9 mouse cellular contexts compared by ENCODE assay signal in the genomic region with DNA sequence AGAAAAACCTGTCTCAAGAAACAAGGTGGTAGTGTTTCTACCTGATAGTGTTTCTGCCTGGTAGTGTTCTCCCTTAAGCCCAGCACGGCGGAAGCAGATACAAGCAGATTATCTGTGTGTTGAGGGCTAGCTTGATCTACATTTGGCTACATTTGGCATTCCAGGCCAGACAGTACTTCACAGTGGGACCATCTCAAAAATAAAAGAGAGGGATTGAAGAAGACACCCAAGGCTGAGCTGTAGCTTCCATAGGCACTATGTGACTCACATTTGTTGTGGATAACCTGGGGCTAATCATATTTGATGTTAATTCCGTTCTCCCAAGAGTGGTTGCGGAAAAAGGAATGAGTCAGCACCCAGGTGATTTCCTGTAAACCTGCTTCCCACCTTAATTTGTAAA. TPM values are rescaled to one million over a fixed set of nuclear protein-coding genes. Genes with fewer than 3 reads are reported as not detected.
DNase-seq lines count a peak whose midpoint lies in the region; ATAC-seq and TF ChIP-seq lines count a peak whose summit lies in the region.
"Had no signal": no experiment of that assay in that cellular context is flagged by ENCODE, and none has a peak within 500 bp of the region (broad histone marks: within the 10 kb centered on the region; RNA-seq: fewer than 3 reads in every experiment).

No protein-coding gene starts in this region.

- TF ChIP-seq POLR2A in heart, adult 2 months (IDR thresholded peaks at IDR 0.05; ENCODE audit: insufficient read depth, low read depth, low read length): no peak

- no peaks in the 10 kb centered on the region; the same call in 1 of the 2 replicates for H3K79me2 ChIP-seq in heart, adult 2 months (replicated peaks; ENCODE audit: control insufficient read depth, insufficient read depth, low read length)

- no peak overlapping the region for H3K27ac ChIP-seq in heart, embryonic 13.5 days (replicated peaks)
- H3K27ac ChIP-seq in heart, adult 2 months: no peak overlapping the region
- no peak overlapping the region for H3K27ac ChIP-seq in liver, embryonic 12.5 days
- no peak overlapping the region for H3K27ac ChIP-seq in midbrain, embryonic 15.5 days
- no peak overlapping the region for H3K27ac ChIP-seq in layer of hippocampus, adult 2 months
- H3K27ac ChIP-seq: kidney, postnatal 0 days; midbrain, embryonic 12.5 days had no signal

- no peak for DNase-seq in heart, adult 2 months
- no peak for DNase-seq in liver
- peak; percentile 58 for DNase-seq in ES-CJ7 (ENCODE audit: low read depth, low spot score)
- DNase-seq in layer of hippocampus, adult 2 months (ENCODE audit: low spot score in 2 of 2): no peak

- no peak for TF ChIP-seq CTCF in heart, adult 2 months (IDR thresholded peaks at IDR 0.05)
- no peak for TF ChIP-seq CTCF in layer of hippocampus, adult 2 months (conservative IDR thresholded peaks at IDR 0.05)

- intact Hi-C loops in heart, adult 2 months (cut with DNase I): no loop called here

- WGBS in heart, embryonic 13.5 days: 57% methylated on average over 4 of the region's 4 CpGs
- 50% methylated on average over 4 of the region's 4 CpGs for WGBS in heart, adult 2 months
- 58% methylated on average over 4 of the region's 4 CpGs for WGBS in liver, embryonic 12.5 days (ENCODE audit: insufficient replicate concordance)
- WGBS in midbrain, embryonic 15.5 days: 81% methylated on average over 4 of the region's 4 CpGs

- no peak for ATAC-seq in heart, embryonic 13.5 days (ENCODE audit: extremely low read depth, insufficient number of reproducible peaks, low FRiP score, low TSS enrichment)
- no peak for ATAC-seq in liver, embryonic 12.5 days
- no peak for ATAC-seq in midbrain, embryonic 15.5 days (replicated peaks)

- H3K27me3 ChIP-seq in heart, embryonic 13.5 days (replicated peaks): no peaks in the 10 kb centered on the region; the same call in 1 of the 2 replicates
- H3K27me3 ChIP-seq in heart, adult 2 months (ENCODE audit: control insufficient read depth, insufficient read depth, low read length): no peaks in the 10 kb centered on the region
- H3K27me3 ChIP-seq in liver, embryonic 12.5 days (replicated peaks): no peaks in the 10 kb centered on the region; the same call in 1 of the 2 replicates
- no peaks in the 10 kb centered on the region for H3K27me3 ChIP-seq in midbrain, embryonic 15.5 days (replicated peaks)
- H3K27me3 ChIP-seq: midbrain, embryonic 12.5 days had no signal

- no peak for TF ChIP-seq EP300 in heart, adult 2 months (IDR thresholded peaks at IDR 0.05; ENCODE audit: insufficient read depth, low read depth, low read length)

- no peaks in the 10 kb centered on the region for H3K9me3 ChIP-seq in heart, embryonic 13.5 days
- H3K9me3 ChIP-seq in liver, embryonic 12.5 days (replicated peaks): no peaks in the 10 kb centered on the region
- no peaks in the 10 kb centered on the region for H3K9me3 ChIP-seq in midbrain, embryonic 15.5 days
- H3K9me3 ChIP-seq: midbrain, embryonic 12.5 days had no signal

- no peaks in the 10 kb centered on the region; the same call in 1 of the 2 replicates for H3K36me3 ChIP-seq in heart, embryonic 13.5 days
- no peaks in the 10 kb centered on the region for H3K36me3 ChIP-seq in heart, adult 2 months (ENCODE audit: control insufficient read depth, insufficient read depth, low read length)
- peaks cover 6% of the 10 kb centered on the region; the same call in 1 of the 2 replicates for H3K36me3 ChIP-seq in liver, embryonic 12.5 days
- no peaks in the 10 kb centered on the region for H3K36me3 ChIP-seq in midbrain, embryonic 15.5 days (replicated peaks)

- peak overlapping the region; percentile 75; the same call in 1 of the 2 replicates for H3K9ac ChIP-seq in heart, embryonic 13.5 days
- no peak overlapping the region for H3K9ac ChIP-seq in heart, adult 2 months (ENCODE audit: low read depth, low read length)
- 0 out of 2 replicates have a peak overlapping the region, but pooled peaks have one; percentile 62 for H3K9ac ChIP-seq in liver, embryonic 12.5 days
- H3K9ac ChIP-seq in midbrain, embryonic 15.5 days: no peak overlapping the region
- H3K9ac ChIP-seq: midbrain, embryonic 12.5 days had no signal

- peak overlapping the region; percentile 80 for H3K4me2 ChIP-seq in heart, embryonic 13.5 days
- peak overlapping the region; percentile 75 for H3K4me2 ChIP-seq in liver, embryonic 12.5 days
- H3K4me2 ChIP-seq in midbrain, embryonic 15.5 days: peak overlapping the region; percentile 61

- H3K4me1 ChIP-seq in heart, embryonic 13.5 days: peaks cover 17% of the 10 kb centered on the region
- H3K4me1 ChIP-seq in heart, adult 2 months (ENCODE audit: control insufficient read depth, insufficient read depth, low read length): peaks cover 4% of the 10 kb centered on the region
- peaks cover 37% of the 10 kb centered on the region for H3K4me1 ChIP-seq in liver, embryonic 12.5 days
- H3K4me1 ChIP-seq in midbrain, embryonic 15.5 days: peaks cover 33% of the 10 kb centered on the region

- H3K4me3 ChIP-seq in heart, embryonic 13.5 days: no peak overlapping the region
- H3K4me3 ChIP-seq in heart, adult 2 months: no peak overlapping the region
- no peak overlapping the region for H3K4me3 ChIP-seq in liver, embryonic 12.5 days
- H3K4me3 ChIP-seq in midbrain, embryonic 15.5 days: no peak overlapping the region
- H3K4me3 ChIP-seq in layer of hippocampus, adult 2 months: no peak overlapping the region

RNA-seq across cellular contexts. Expression of a gene that starts 0.9 kb away (rescaled TPM):
- 249 and 252 TPM in 2 replicates for polyA plus RNA-seq in heart, embryonic 13.5 days (2015; fragmentation: Nextera tagmentation; extraction: Ambion mirVana)
- 100 to 1,000 TPM; 176 to 197 TPM for total RNA-seq in heart, adult 2 months (2021)
- polyA plus RNA-seq in heart, adult 2 months (2012; rRNA removed): 150 and 152 TPM in 2 replicates
- polyA plus RNA-seq in liver, embryonic 12.5 days (2016; fragmentation: Nextera tagmentation; extraction: Ambion mirVana): 210 and 211 TPM in 2 replicates
- polyA plus RNA-seq in midbrain, embryonic 15.5 days (2015; fragmentation: Nextera tagmentation; extraction: Ambion mirVana): 357 and 367 TPM in 2 replicates
- total RNA-seq in layer of hippocampus, adult 2 months (2021): 100 to 1,000 TPM; 223 to 239 TPM

RNA-seq across cellular contexts. Expression of a gene that starts 14.3 kb away (rescaled TPM):
- polyA plus RNA-seq in heart, embryonic 13.5 days (2015; fragmentation: Nextera tagmentation; extraction: Ambion mirVana): 3.8 and 4.3 TPM in 2 replicates
- total RNA-seq in heart, adult 2 months (2021): 1 to 10 TPM; 7.3 to 8.7 TPM
- 13.3 and 15.1 TPM in 2 replicates for polyA plus RNA-seq in heart, adult 2 months (2012; rRNA removed)
- 2.2 TPM in 2 replicates for polyA plus RNA-seq in liver, embryonic 12.5 days (2016; fragmentation: Nextera tagmentation; extraction: Ambion mirVana)
- 0.18 and 0.36 TPM in 2 replicates for polyA plus RNA-seq in midbrain, embryonic 15.5 days (2015; fragmentation: Nextera tagmentation; extraction: Ambion mirVana)
- under 1 TPM in 1 of 2 experiments, not detected in 1; 0.18 TPM for total RNA-seq in layer of hippocampus, adult 2 months (2021)

RNA-seq across cellular contexts. Expression of a gene that starts 34.7 kb away (rescaled TPM):
- 43.2 and 45.6 TPM in 2 replicates for polyA plus RNA-seq in heart, embryonic 13.5 days (2015; fragmentation: Nextera tagmentation; extraction: Ambion mirVana)
- 10 to 100 TPM; 32.0 to 37.1 TPM for total RNA-seq in heart, adult 2 months (2021)
- 30.3 and 30.8 TPM in 2 replicates for polyA plus RNA-seq in heart, adult 2 months (2012; rRNA removed)
- 17.3 and 22.1 TPM in 2 replicates for polyA plus RNA-seq in liver, embryonic 12.5 days (2016; fragmentation: Nextera tagmentation; extraction: Ambion mirVana)
- polyA plus RNA-seq in midbrain, embryonic 15.5 days (2015; fragmentation: Nextera tagmentation; extraction: Ambion mirVana): 38.9 and 44.1 TPM in 2 replicates
- 10 to 100 TPM; 37.9 to 39.7 TPM for total RNA-seq in layer of hippocampus, adult 2 months (2021)

RNA-seq across cellular contexts. Expression of a gene that starts 35.7 kb away (rescaled TPM):
- 79.8 and 81.9 TPM in 2 replicates for polyA plus RNA-seq in heart, embryonic 13.5 days (2015; fragmentation: Nextera tagmentation; extraction: Ambion mirVana)
- 10 to 100 TPM; 65.5 to 70.1 TPM for total RNA-seq in heart, adult 2 months (2021)
- 53.6 and 58.4 TPM in 2 replicates for polyA plus RNA-seq in heart, adult 2 months (2012; rRNA removed)
- polyA plus RNA-seq in liver, embryonic 12.5 days (2016; fragmentation: Nextera tagmentation; extraction: Ambion mirVana): 67.0 and 68.7 TPM in 2 replicates
- 131 and 132 TPM in 2 replicates for polyA plus RNA-seq in midbrain, embryonic 15.5 days (2015; fragmentation: Nextera tagmentation; extraction: Ambion mirVana)
- 10 to 100 TPM; 77.1 to 83.3 TPM for total RNA-seq in layer of hippocampus, adult 2 months (2021)

RNA-seq across cellular contexts. Expression of a gene that starts 44.2 kb away (rescaled TPM):
- polyA plus RNA-seq in heart, embryonic 13.5 days (2015; fragmentation: Nextera tagmentation; extraction: Ambion mirVana): 32.7 and 38.7 TPM in 2 replicates
- total RNA-seq in heart, adult 2 months (2021): 10 to 100 TPM in 1 of 2 experiments, 1 to 10 TPM in 1; 8.7 to 10.9 TPM
- polyA plus RNA-seq in heart, adult 2 months (2012; rRNA removed): 7.2 and 7.8 TPM in 2 replicates
- 15.4 and 15.7 TPM in 2 replicates for polyA plus RNA-seq in liver, embryonic 12.5 days (2016; fragmentation: Nextera tagmentation; extraction: Ambion mirVana)
- polyA plus RNA-seq in midbrain, embryonic 15.5 days (2015; fragmentation: Nextera tagmentation; extraction: Ambion mirVana): 125 and 132 TPM in 2 replicates
- total RNA-seq in layer of hippocampus, adult 2 months (2021): 10 to 100 TPM; 81.0 to 87.2 TPM

Comparison
In these comparisons a context has a peak if more than half of its experiments do, and no peak if none do; other contexts are left out.
1. H3K9ac ChIP-seq: peak in heart, embryonic 13.5 days (single experiment) and liver, embryonic 12.5 days (single experiment); none in heart, adult 2 months (single experiment) and midbrain, embryonic 15.5 days (single experiment).
2. Peak in every context shown above with its lines, with median percentiles within 50 percentile points of each other: H3K4me2 ChIP-seq.